ENCODE assay signal across 10 mouse cellular contexts in the genomic region with DNA sequence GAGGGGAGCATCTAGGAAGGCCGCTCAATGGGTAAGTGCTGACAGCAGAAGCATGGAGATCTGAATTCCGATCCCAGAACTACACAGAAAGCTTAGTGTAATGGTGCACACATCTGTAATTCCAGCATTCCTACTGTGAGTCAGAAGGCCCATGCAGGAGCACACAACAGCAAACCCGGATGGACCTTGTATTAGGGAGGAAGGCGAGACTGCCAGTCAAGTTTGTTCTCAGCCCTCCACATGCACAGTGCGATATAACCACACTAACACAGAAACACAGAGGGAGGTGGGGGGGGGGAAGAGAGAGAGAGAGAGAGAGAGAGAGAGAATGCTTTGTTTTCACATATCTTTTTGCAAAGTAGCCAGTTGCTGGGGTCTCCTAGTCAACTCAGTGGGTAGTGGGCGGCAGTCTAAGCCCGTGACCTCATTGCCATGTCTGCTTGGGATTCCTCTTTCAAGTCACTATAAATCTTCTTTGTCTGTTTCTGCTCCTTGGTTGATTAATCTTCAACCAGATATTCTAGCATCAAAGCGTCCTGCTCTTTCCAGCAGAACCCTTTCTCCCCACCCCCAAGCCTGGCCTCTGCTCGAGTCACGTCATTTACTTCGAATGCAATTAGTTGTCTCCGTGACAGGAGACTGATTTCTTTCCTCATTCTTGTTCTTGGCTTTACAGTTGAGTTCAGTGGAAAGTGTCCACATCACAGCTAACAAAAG. TPM values are rescaled to one million over a fixed set of nuclear protein-coding genes. Genes with fewer than 3 reads are reported as not detected.
DNase-seq lines count a peak whose midpoint lies in the region; ATAC-seq lines count a peak whose summit lies in the region.
"Had no signal": no experiment of that assay in that cellular context is flagged by ENCODE, and none has a peak within 500 bp of the region (broad histone marks: within the 10 kb centered on the region; RNA-seq: fewer than 3 reads in every experiment).

No protein-coding gene starts in this region.

- no peak overlapping the region for H3K9ac ChIP-seq in heart, embryonic 12.5 days
- H3K9ac ChIP-seq in heart, embryonic 11.5 days (ENCODE audit: low read depth, low read length): no peak overlapping the region
- no peak overlapping the region for H3K9ac ChIP-seq in embryonic facial prominence, embryonic 12.5 days
- no peak overlapping the region for H3K9ac ChIP-seq in neural tube, embryonic 15.5 days (replicated peaks)

- 0 out of 2 replicates have a peak, but pooled peaks have one; percentile 17 for ATAC-seq in heart, embryonic 12.5 days (ENCODE audit: insufficient number of reproducible peaks, low FRiP score)
- ATAC-seq in heart, embryonic 11.5 days (replicated peaks; ENCODE audit: insufficient number of reproducible peaks, low FRiP score, low TSS enrichment): no peak
- peak; percentile 30; the same call in 1 of the 2 replicates for ATAC-seq in embryonic facial prominence, embryonic 12.5 days (ENCODE audit: insufficient number of reproducible peaks, insufficient read depth, low FRiP score, low TSS enrichment)
- ATAC-seq in neural tube, embryonic 15.5 days (ENCODE audit: low FRiP score): 0 out of 2 replicates have a peak, but pooled peaks have one; percentile 9
- ATAC-seq in monocyte, adult 5-6 weeks (replicated peaks; ENCODE audit: insufficient number of reproducible peaks, low FRiP score, low TSS enrichment, poor library complexity, severe bottlenecking): no peak

- DNase-seq in kidney, postnatal 25 days: peak; percentile 83 to 91
- no peak for DNase-seq in cerebellum, adult 9-10 months
- DNase-seq in gastrocnemius, postnatal 36 days: no peak

- peak overlapping the region; percentile 34; the same call in 1 of the 2 replicates for H3K27ac ChIP-seq in heart, embryonic 12.5 days (ENCODE audit: poor library complexity, severe bottlenecking)
- H3K27ac ChIP-seq in heart, embryonic 11.5 days (ENCODE audit: low read depth, low read length): no peak overlapping the region
- no peak overlapping the region for H3K27ac ChIP-seq in embryonic facial prominence, embryonic 12.5 days
- H3K27ac ChIP-seq in neural tube, embryonic 15.5 days (replicated peaks): no peak overlapping the region
- H3K27ac ChIP-seq: macrophage had no signal

- no peaks in the 10 kb centered on the region for H3K27me3 ChIP-seq in heart, embryonic 12.5 days (replicated peaks)
- no peaks in the 10 kb centered on the region for H3K27me3 ChIP-seq in heart, embryonic 11.5 days (ENCODE audit: control insufficient read depth, insufficient read depth, low read length)
- H3K27me3 ChIP-seq in embryonic facial prominence, embryonic 12.5 days: no peaks in the 10 kb centered on the region
- H3K27me3 ChIP-seq in neural tube, embryonic 15.5 days (replicated peaks): no peaks in the 10 kb centered on the region

- no peak overlapping the region for H3K4me3 ChIP-seq in heart, embryonic 12.5 days
- H3K4me3 ChIP-seq in heart, embryonic 11.5 days (ENCODE audit: low read depth, low read length): no peak overlapping the region
- no peak overlapping the region for H3K4me3 ChIP-seq in embryonic facial prominence, embryonic 12.5 days
- H3K4me3 ChIP-seq in neural tube, embryonic 15.5 days (replicated peaks): no peak overlapping the region
- H3K4me3 ChIP-seq: erythroblast, embryonic 14.5 days had no signal

- no peaks in the 10 kb centered on the region for H3K36me3 ChIP-seq in heart, embryonic 12.5 days
- H3K36me3 ChIP-seq in heart, embryonic 11.5 days (ENCODE audit: control insufficient read depth, insufficient read depth, low read length): no peaks in the 10 kb centered on the region
- H3K36me3 ChIP-seq in embryonic facial prominence, embryonic 12.5 days: no peaks in the 10 kb centered on the region
- no peaks in the 10 kb centered on the region for H3K36me3 ChIP-seq in neural tube, embryonic 15.5 days

- H3K4me1 ChIP-seq in heart, embryonic 12.5 days (replicated peaks): peaks cover 52% of the 10 kb centered on the region
- peaks cover 30% of the 10 kb centered on the region for H3K4me1 ChIP-seq in heart, embryonic 11.5 days (ENCODE audit: control insufficient read depth, insufficient read depth, low read length)
- peaks cover 26% of the 10 kb centered on the region for H3K4me1 ChIP-seq in embryonic facial prominence, embryonic 12.5 days
- H3K4me1 ChIP-seq in neural tube, embryonic 15.5 days: peaks cover 34% of the 10 kb centered on the region

- no peaks in the 10 kb centered on the region for H3K9me3 ChIP-seq in heart, embryonic 12.5 days (replicated peaks)
- H3K9me3 ChIP-seq in heart, embryonic 11.5 days (replicated peaks; ENCODE audit: control insufficient read depth, low read length): no peaks in the 10 kb centered on the region
- H3K9me3 ChIP-seq in embryonic facial prominence, embryonic 12.5 days: no peaks in the 10 kb centered on the region
- no peaks in the 10 kb centered on the region for H3K9me3 ChIP-seq in neural tube, embryonic 15.5 days (replicated peaks)

- intact Hi-C loops in gastrocnemius, postnatal 36 days (cut with DNase I): no loop called here

- 53% methylated on average over 12 of the region's 12 CpGs for WGBS in heart, embryonic 12.5 days
- 49% methylated on average over 12 of the region's 12 CpGs for WGBS in heart, embryonic 11.5 days (ENCODE audit: insufficient replicate concordance)
- WGBS in embryonic facial prominence, embryonic 12.5 days: 67% methylated on average over 12 of the region's 12 CpGs
- 26% methylated on average over 12 of the region's 12 CpGs for WGBS in neural tube, embryonic 15.5 days

- H3K4me2 ChIP-seq in heart, embryonic 12.5 days: no peak overlapping the region; the same call in 1 of the 2 replicates
- H3K4me2 ChIP-seq in heart, embryonic 11.5 days: no peak overlapping the region
- no peak overlapping the region for H3K4me2 ChIP-seq in embryonic facial prominence, embryonic 12.5 days (replicated peaks)
- no peak overlapping the region for H3K4me2 ChIP-seq in neural tube, embryonic 15.5 days

RNA-seq across cellular contexts. Expression of gene Fam171a1, which starts 20.7 kb away (rescaled TPM):
- 32.8 and 34.3 TPM in 2 replicates for polyA plus RNA-seq in heart, embryonic 12.5 days (2016; fragmentation: Nextera tagmentation; extraction: Ambion mirVana)
- polyA plus RNA-seq in heart, embryonic 11.5 days (2014; fragmentation: Nextera tagmentation; extraction: Ambion mirVana): 27.4 and 35.1 TPM in 2 replicates
- polyA plus RNA-seq in embryonic facial prominence, embryonic 12.5 days (2016; fragmentation: Nextera tagmentation; extraction: Ambion mirVana): 41.1 and 41.9 TPM in 2 replicates
- polyA plus RNA-seq in neural tube, embryonic 15.5 days (2015; fragmentation: Nextera tagmentation; extraction: Ambion mirVana): 48.3 and 49.9 TPM in 2 replicates
- not detected in 3 replicates for total RNA-seq in monocyte, adult 5-6 weeks (2017)
- total RNA-seq in gastrocnemius, postnatal 36 days (2021): 1 to 10 TPM; 3.4 to 3.8 TPM

Comparison
In these comparisons a context has a peak if more than half of its experiments do, and no peak if none do; other contexts are left out.
1. ATAC-seq: peak in heart, embryonic 12.5 days (single experiment), embryonic facial prominence, embryonic 12.5 days (single experiment) and neural tube, embryonic 15.5 days (single experiment); none in heart, embryonic 11.5 days (single experiment) and monocyte, adult 5-6 weeks (single experiment).
2. DNase-seq: peak in kidney, postnatal 25 days (2 of 2); none in cerebellum, adult 9-10 months (single experiment) and gastrocnemius, postnatal 36 days (0 of 2).